Mouse (Mus musculus): ENCODE results near the gene Sall4. TPM values are rescaled to one million over a fixed set of nuclear protein-coding genes. Genes with fewer than 3 reads are reported as not detected.
"Not testable (repeated sequence)": the region's sequence is repeated elsewhere in the genome, so short reads cannot be mapped to it uniquely, and the experiment has no call there.

Gene Sall4
- total RNA-seq, 1 experiment from 2014 or later: not detected

DNA sequence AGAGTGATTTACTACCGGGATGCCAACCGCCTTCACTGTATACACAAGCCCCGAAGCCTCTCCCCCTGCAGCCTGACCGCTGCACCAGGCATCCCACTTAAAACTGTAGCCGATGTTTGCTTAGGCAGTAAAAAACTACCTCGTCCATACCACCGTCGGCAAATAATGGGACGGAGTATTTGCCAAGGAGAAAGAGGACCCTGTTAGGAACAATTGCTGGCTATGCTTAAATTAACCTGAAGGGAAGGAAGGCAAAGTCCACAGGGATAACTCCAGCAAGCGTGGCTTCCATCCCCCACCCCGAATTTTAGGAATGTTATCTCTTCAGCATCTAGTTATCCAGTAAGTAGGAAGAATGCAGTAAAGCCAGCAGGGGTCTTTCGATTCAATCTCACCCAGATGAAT lies 5.3 kb downstream of the Sall4 start:
- ATAC-seq (replicated peaks; ENCODE audit: insufficient number of reproducible peaks, low FRiP score, low TSS enrichment, poor library complexity, severe bottlenecking): no peak

DNA sequence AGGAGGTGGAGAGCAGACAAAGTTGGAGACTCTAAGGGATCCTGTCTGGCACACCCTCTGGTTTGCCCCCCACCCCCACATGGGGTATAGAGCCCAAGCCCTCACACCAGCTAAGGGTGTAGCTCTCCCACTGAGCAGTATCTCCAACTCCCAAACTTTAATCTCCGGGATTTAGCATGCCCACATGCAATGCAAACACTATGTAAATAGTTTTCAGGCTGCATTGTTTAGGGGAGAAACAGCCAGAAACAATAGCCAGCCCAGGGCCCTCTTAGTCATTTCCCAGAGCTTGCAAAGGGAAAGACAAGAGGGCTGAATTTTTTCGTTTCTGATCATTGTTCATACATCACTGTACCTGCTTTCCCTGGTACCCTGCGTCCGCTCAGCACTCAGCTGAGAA lies 5.8 kb downstream of the Sall4 start:
- ATAC-seq (replicated peaks; ENCODE audit: insufficient number of reproducible peaks, low FRiP score, low TSS enrichment, poor library complexity, severe bottlenecking): no peak

DNA sequence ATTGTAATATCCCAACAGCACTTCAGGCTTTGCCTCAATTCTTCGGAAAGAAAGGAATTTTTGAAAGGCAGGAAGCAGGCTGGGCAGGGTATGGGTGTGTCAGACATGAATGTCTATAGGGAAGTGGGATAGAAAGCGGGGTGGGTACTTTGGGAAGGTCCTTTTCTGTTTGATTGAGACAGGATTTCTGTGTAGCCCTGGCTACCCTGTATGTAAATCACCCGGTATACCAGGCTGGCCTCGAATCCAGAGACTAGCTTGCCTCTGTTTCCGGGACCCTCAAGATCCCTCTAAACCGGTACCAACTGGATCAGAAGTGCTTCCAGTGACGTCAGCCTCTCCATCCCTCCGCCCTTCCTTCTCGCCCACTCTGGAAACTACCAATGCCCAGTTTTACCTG lies 6.6 kb downstream of the Sall4 start:
- no peak for ATAC-seq (replicated peaks; ENCODE audit: insufficient number of reproducible peaks, low FRiP score, low TSS enrichment, poor library complexity, severe bottlenecking)

DNA sequence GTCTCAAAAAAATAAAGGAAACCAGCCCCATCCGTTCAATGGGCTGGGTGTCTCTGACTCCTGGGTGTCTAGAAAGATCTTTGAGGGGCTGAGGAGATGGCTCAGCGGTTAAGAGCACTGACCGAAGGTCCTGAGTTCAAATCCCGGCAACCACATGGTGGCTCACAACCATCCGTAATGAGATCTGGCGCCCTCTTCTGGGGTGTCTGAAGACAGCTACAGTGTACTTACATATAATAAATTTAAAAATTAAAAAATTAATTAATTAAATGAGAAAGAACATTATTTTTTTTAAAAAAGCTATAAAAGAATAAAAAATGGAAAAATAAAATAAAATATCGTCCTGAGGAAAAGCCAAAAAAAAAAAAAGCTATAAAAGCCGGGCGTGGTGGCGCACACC lies 23.3 kb downstream of the Sall4 start:
- not testable (repeated sequence) for ATAC-seq (replicated peaks; ENCODE audit: insufficient number of reproducible peaks, low FRiP score, low TSS enrichment, poor library complexity, severe bottlenecking)

DNA sequence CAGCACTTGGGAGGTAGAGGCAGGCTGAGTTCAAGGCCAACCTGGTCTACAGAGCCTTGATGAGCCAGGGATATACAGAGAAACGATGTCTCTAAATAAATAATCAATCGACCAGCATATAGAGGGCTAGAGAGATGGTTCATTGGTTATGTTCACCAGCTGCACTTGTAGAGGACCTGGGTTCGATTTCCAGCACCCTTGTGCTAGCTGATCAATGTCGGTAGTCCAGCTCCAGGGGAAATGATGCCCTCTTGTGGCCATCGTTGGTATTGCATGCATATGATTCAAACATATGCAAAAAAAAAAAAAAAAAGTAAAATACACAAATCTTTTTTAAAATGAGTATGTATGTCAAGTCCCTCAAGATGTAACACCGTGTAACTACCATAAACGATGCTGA lies 25.1 kb downstream of the Sall4 start:
- ATAC-seq (replicated peaks; ENCODE audit: insufficient number of reproducible peaks, low FRiP score, low TSS enrichment, poor library complexity, severe bottlenecking): no peak

DNA sequence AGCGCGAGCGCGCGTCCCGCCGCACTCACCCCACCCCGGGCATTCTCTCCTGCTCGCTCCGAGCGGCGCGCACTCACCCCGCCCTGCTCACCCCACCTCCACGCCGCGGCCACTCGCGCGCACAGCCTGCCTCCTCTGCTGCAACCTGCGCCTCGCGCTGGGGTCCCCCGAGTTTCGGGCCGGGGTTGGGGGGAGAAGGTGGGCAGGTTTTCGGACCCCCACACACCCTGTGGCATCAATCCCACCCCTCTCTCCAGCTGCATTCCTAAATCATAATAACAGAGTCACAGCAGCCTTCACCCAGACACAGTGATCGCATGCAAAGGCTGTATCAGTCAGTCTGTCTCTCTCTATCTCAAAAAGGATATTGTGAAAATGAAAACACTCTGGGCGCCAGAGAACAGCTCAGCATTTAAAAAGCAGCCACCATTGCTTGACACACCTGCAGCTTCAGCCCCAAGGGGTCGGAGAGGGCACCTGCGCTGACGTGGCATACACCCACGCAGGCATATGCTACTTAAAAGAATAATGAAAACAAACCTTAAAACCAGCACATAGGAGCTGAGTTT lies 25.6 kb downstream of the Sall4 start, which contains the start of gene Atp9a:
Gene Atp9a (minus strand): TSS at position 351 of the 569 bp plus-strand sequence.
- no peak for ATAC-seq (replicated peaks; ENCODE audit: insufficient number of reproducible peaks, low FRiP score, low TSS enrichment, poor library complexity, severe bottlenecking)

DNA sequence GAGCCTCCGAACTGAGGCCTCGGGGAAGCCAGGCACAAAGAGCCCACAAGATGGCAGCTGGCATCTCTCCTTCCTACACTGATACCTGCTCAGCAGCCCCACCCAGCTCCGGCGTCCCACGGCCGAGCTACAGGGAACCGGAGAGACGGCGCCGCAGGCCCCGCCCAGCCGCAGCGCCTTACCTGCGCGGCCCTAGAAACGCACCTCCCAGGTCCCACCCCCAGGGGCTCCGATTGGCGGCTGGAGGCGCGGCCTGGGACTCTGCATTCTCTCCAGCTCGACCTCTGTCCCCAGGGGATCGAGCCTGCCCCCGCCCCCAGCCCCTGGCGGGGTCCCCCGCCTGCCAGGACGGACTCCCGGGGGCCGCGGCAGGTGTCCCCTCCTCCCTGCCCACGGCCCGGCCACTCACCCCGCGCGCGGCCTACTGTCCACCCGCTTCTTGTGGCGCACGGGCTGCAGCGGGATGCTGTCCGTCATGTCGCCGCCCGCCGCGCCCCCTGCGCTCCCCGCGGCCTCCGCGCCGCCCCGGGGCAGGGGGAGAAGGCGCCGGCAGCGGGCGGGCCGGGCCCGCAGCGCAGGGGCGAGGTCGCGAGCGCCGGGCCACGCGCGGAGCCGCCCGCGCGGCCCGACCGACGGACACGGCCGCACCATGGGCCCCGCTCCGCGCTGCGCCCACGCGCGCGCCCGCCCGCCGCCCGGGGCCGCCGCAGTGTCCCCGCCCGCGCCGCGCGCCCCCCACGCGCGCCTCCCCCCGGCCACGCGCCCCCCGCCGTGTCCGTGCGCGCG lies 26.3 kb downstream of the Sall4 start:
- ATAC-seq (replicated peaks; ENCODE audit: insufficient number of reproducible peaks, low FRiP score, low TSS enrichment, poor library complexity, severe bottlenecking): no peak

DNA sequence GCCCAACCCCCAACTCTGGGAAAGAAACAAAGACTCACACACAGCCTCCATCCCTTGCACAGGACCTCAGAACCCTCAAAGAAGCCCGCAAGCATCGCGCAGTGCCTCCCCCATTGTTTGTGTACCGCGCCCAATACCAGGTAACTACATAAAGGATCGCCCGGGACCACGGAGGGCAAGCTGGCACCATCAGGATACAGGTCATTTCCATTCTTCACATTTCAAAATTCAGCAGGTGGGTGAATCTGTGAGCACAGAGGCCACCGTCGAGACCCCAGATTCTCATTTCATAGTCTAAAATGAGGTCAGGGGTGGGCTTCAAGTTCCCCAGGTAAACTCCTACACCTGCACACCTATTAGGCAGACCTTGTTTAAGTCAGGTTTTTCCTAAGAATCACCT lies 27.2 kb downstream of the Sall4 start:
- no peak for ATAC-seq (replicated peaks; ENCODE audit: insufficient number of reproducible peaks, low FRiP score, low TSS enrichment, poor library complexity, severe bottlenecking)

DNA sequence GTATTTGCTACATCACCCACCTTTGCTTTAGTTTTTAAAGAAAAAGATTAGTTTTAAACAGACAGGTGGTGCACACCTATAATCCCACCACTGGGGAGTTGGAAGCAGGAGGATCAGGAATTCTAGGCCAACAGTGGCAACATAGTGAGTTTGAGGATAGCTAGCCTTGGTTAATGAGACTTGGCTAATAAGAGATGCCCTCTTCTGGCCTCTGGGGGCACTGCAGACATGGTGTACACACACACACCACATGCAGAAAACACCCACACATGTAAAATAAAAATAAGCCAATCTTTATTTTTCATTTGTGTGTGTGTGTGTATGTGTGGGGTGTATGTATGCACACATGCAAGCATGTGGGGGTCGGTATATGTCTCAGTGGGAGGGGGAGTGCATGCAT lies 28.9 kb downstream of the Sall4 start:
- no peak for ATAC-seq (replicated peaks; ENCODE audit: insufficient number of reproducible peaks, low FRiP score, low TSS enrichment, poor library complexity, severe bottlenecking)

DNA sequence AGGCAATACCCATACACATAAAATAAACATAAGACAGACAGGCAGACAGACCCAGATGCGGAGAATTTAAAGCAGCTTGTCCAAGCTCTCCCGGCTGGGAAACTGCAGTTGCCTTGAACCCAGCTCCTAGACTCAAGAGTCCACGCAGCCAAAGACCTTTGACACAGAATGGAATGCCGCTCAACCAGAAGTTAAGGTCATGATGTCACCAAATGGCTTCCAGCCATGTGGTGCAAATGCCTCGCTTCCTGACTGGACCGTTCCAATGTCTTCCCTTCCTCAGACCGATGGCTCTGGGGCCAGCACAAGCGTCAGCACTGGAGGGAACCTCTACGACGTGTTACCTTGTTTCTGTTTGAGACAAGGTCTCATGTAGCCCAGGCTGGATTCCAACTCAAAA lies 29.9 kb downstream of the Sall4 start:
- no peak for ATAC-seq (replicated peaks; ENCODE audit: insufficient number of reproducible peaks, low FRiP score, low TSS enrichment, poor library complexity, severe bottlenecking)

DNA sequence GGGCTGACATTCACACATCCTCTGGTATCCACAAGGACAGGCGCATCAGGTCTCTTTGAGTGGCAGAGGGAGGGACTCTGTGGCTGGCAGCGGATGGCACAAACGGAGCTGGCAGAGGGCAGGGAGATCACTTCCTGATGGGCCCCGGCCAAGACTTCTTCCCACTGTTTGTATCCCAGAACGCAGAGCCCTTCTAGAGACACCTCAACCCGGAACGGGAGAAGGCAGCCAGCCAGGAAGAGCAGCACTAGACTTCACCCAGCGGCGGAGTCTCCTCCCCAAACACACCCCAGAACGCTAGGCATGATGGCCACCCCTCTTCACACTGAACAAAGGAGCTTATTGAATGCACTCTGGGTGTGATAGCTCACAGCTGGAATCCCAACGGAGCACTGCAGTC lies 33.7 kb downstream of the Sall4 start:
- no peak for ATAC-seq (replicated peaks; ENCODE audit: insufficient number of reproducible peaks, low FRiP score, low TSS enrichment, poor library complexity, severe bottlenecking)

DNA sequence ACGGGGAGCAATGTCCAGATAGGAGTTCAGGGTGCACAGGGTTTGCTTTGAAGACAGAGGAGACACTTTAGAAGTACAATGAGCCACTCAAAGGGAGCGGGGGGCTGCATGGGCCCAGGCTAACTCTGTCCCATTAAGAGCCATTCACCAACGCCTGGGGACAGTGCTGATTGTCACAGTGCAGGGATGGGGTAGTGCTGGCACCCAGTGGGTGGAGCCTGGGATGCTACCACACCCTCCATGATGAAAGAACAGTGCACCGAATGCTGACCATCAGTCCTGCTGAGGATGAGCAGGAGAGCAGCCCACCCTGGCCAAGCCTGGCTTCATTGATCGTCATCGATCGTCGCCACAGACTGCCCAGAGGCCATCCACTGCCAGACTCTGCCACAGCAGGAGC lies 36.5 kb downstream of the Sall4 start:
- ATAC-seq (replicated peaks; ENCODE audit: insufficient number of reproducible peaks, low FRiP score, low TSS enrichment, poor library complexity, severe bottlenecking): no peak

DNA sequence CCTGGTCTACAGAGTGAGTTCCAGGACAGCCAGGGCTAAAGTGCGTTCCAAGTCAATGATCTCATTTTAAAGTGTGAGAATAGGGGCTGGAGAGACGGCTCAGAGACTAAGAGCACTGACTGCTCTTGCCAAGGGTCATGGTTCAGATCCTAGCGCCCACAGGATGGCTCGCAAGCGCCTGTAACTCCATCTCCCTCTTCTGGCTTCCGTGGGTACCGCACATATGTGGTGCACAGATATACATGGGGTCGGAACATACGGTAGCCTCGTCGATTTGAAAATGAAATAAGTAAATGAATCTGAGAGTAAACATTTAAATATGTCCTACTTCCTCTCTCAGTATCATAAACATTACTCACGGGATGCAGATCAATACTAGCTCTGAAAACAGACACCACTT lies 38.0 kb downstream of the Sall4 start:
- ATAC-seq (replicated peaks; ENCODE audit: insufficient number of reproducible peaks, low FRiP score, low TSS enrichment, poor library complexity, severe bottlenecking): no peak

DNA sequence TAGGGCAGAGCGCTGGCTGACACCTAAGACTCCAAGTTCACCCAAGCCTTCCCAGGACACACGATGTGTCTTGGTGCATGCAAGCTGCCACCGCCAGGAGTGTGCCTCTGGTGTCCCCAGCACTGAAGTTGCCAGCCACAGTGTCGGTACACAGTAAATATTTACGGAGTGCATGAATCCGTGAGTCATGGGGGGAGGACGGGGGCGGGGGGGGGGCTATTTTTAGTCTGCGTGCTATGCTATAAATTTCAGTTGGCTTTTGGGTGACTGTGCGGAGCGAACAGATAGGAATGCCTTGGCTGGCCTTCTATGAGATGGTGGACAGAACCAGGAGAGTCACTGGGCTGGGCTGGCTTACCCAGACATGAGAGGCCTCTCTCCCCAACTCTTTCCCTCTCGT lies 39.7 kb downstream of the Sall4 start:
- ATAC-seq (replicated peaks; ENCODE audit: insufficient number of reproducible peaks, low FRiP score, low TSS enrichment, poor library complexity, severe bottlenecking): no peak

DNA sequence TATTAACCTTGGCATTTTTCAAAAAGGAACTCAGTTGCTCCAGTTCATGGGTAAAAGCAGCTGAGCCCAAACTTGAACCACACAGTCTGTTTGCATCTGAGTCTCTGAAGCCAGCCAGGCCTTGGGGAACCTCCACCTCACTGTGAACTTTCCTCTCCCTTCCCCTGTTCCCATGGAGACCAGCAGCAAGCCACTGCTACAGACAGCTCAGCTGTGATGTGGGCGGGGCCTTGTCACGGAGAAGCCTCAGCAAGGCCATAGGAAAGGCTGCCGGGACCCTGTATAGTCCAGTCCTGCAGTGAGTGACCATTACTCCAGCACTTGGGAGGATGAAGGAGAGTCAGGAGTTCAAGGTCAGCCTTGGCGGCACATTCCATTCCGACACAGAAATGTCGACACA lies 41.7 kb downstream of the Sall4 start:
- no peak for ATAC-seq (replicated peaks; ENCODE audit: insufficient number of reproducible peaks, low FRiP score, low TSS enrichment, poor library complexity, severe bottlenecking)

DNA sequence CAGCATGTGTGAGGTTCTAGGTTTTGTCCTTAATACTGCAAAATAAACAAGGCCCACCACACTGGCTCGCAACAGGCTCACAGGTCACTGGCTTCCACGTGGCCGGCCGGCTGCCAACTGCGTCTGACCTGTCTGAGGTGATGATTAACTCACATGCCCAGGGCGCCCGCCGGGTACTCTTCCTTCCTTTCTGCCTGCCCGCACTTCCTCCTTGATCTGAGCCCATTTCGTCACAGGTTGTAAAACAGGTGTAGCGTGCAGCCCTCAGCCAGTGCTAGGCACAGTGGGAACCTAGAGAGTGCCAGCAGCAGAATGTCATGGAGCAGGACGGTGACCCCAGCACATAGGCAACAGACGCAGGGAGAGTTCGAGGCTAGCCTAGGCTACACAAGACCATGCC lies 46.4 kb downstream of the Sall4 start:
- no peak for ATAC-seq (replicated peaks; ENCODE audit: insufficient number of reproducible peaks, low FRiP score, low TSS enrichment, poor library complexity, severe bottlenecking)

DNA sequence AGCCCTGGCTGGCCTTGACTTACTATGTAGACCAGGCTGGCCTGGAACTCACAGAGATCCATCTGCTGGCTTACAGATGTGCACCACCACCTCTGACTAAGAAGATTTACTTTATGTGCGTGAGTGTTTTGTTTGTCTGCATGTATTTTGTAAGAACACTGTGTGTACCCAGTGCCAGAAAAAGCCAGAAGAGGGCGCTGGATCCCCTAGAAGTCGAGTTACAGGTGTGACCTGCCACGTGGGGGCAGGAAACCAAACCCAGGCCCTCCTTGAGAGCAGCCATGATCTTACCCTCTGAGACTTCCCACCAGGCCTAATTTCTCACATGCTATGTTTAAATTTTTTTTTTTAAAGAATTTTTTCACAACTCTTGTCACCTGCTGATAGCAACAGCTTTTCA lies 48.0 kb downstream of the Sall4 start:
- ATAC-seq (replicated peaks; ENCODE audit: insufficient number of reproducible peaks, low FRiP score, low TSS enrichment, poor library complexity, severe bottlenecking): no peak

DNA sequence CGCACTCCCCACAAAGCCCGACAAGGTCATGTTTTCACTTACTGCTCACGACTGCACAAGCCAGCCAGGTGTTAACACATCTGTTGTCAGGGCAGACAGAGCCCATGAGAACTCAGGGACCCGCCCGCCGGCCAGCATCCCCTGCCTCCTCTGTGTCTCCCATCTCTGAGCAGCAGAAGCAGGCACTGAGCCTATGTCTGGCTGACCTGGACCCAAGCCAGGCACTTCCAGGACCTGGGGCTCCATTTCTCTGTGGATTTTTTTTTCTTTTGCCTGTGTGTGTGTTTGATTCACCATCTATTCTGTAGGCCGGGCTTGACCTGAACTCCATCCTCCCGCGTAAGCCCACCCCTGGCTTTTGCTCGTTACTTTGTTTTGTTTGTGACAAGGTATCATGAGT lies 49.0 kb downstream of the Sall4 start:
- ATAC-seq (replicated peaks; ENCODE audit: insufficient number of reproducible peaks, low FRiP score, low TSS enrichment, poor library complexity, severe bottlenecking): no peak

DNA sequence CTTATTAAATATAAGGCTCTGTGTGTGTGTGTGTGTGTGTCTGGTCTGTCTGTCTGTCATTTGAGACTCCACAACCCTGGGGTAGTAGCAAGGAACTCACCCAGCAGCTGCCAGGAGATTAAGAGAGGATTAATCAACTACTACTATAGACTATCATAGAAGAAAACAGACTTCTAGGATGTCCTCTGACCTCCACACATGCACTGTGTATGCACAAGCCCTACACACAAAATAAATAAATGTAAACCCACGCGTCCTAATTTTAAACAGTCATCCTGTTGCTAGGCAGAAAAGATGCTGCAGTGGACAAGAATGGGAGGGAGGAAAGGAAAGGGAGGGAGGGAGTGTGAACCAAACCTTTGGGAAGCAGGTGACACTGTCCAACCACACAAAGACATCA lies 49.5 kb downstream of the Sall4 start:
- no peak for ATAC-seq (replicated peaks; ENCODE audit: insufficient number of reproducible peaks, low FRiP score, low TSS enrichment, poor library complexity, severe bottlenecking)

Data from monocyte, adult 5-6 weeks (primary cell).